Comparison of ENCODE assay signal across 14 mouse cellular contexts in the genomic region with DNA sequence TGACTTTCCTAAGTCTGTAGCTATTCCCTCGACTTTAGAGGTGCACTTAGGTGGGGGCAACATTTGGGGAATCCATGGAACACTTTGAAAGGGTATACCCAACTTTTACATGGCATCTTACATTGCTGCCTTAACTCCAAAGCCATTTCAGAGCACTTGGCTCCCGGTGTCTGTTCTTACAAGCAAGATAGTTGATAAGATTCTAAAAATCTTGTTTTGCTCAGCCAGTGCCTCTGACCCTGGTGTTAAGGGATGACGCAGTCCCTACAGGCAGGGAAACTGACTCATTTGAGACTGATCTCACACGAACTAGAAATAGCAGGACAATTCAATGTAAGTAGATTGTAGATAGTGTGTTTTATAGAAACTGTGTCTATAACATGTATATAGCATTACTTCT.
"Had no signal": no experiment of that assay in that cellular context is flagged by ENCODE, and none has a peak within 500 bp of the region (broad histone marks: within the 10 kb centered on the region; RNA-seq: fewer than 3 reads in every experiment).

No protein-coding gene starts in this region.

- H3K27ac ChIP-seq: lung, embryonic 15.5 days; macrophage; midbrain, embryonic 13.5 days; midbrain, embryonic 15.5 days; neural tube, embryonic 12.5 days; stomach, embryonic 15.5 days; stomach, postnatal 0 days had no signal

- H3K4me3 ChIP-seq: lung, embryonic 15.5 days; megakaryocyte, embryonic 14.5 days; midbrain, embryonic 13.5 days; midbrain, embryonic 15.5 days; neural tube, embryonic 12.5 days; stomach, embryonic 15.5 days had no signal

- H3K36me3 ChIP-seq: lung, embryonic 15.5 days; midbrain, embryonic 13.5 days; midbrain, embryonic 15.5 days; neural tube, embryonic 12.5 days; stomach, embryonic 15.5 days had no signal

- DNase-seq: lung, postnatal 14 days; lung, postnatal 36 days; right cerebral cortex, postnatal 14 days; thymus, adult 2 months; thymus, postnatal 25 days; thymus, postnatal 4 days had no signal

- H3K9me3 ChIP-seq: lung, embryonic 15.5 days; midbrain, embryonic 13.5 days; midbrain, embryonic 15.5 days; neural tube, embryonic 12.5 days; stomach, embryonic 15.5 days had no signal
